Mouse (Mus musculus) heart, postnatal 0 days (tissue): Measurements from ENCODE around the gene Mybpc3. TPM values are rescaled to one million over a fixed set of nuclear protein-coding genes. Genes with fewer than 3 reads are reported as not detected.

Experiments used
- ATAC-seq: fragments of 200-750 bp; cut with Nextera tagmentation; 2 replicates; pipeline ENCODE4 v1.8.0; 2017; ENCODE audit warnings: low read depth, moderate number of reproducible peaks, moderate library complexity; ENCODE audit not compliant: insufficient read depth
- DNase-seq: peaks from one replicate; pipeline ENCODE4 v3.0.0-alpha.2; 2016; ENCODE audit warnings: low spot score
- H3K27ac ChIP-seq: fragments of 300-500 bp; sonication (generic); 2 replicates; pipeline ENCODE4 v1.5.1; 2014; ENCODE audit warnings: low read depth, mild to moderate bottlenecking
- H3K27me3 ChIP-seq: fragments of 300-500 bp; sonication (generic); 2 replicates; pipeline ENCODE4 v1.6.1; 2014; ENCODE audit warnings: low read length, mixed read lengths; ENCODE audit not compliant: control insufficient read depth, insufficient read depth
- H3K36me3 ChIP-seq: fragments of 300-500 bp; sonication (generic); replicated peaks from 2 replicates; pipeline ENCODE4 v1.6.1; 2014; ENCODE audit warnings: low read length, mixed read lengths; ENCODE audit not compliant: control insufficient read depth, insufficient read depth
- H3K4me1 ChIP-seq: fragments of 300-500 bp; sonication (generic); 2 replicates; pipeline ENCODE4 v1.6.1; 2014; ENCODE audit warnings: antibody characterized with exemption; ENCODE audit not compliant: control insufficient read depth, insufficient read depth
- H3K4me2 ChIP-seq: fragments of 300-500 bp; sonication (generic); 2 replicates; pipeline ENCODE4 v1.6.1; 2014; ENCODE audit warnings: low read depth, mild to moderate bottlenecking, low read length, moderate library complexity
- H3K4me3 ChIP-seq: fragments of 300-500 bp; sonication (generic); 2 replicates; pipeline ENCODE4 v1.5.1; 2014; ENCODE audit warnings: low read depth, low read length
- H3K9ac ChIP-seq: fragments of 300-500 bp; sonication (generic); replicated peaks from 2 replicates; pipeline ENCODE4 v1.6.1; 2014; ENCODE audit warnings: low read depth, low read length, mixed read lengths
- H3K9me3 ChIP-seq: fragments of 300-500 bp; sonication (generic); replicated peaks from 2 replicates; pipeline ENCODE4 v1.6.1; 2016; ENCODE audit warnings: low read length; ENCODE audit not compliant: control insufficient read depth
- CTCF ChIP-seq: IDR thresholded peaks from 2 replicates; pipeline ENCODE4 v1.5.1; 2016; ENCODE audit warnings: antibody characterized with exemption, control low read depth, low read depth
- EP300 ChIP-seq: IDR thresholded peaks from 2 replicates; pipeline ENCODE4 v1.6.1; 2016; ENCODE audit warnings: antibody characterized with exemption, low read depth
- WGBS: fragments of 180-500 bp; shearing (Covaris S2); extraction: QIAGEN DNeasy Blood & Tissue Kit; methylation state at CpG from one replicate; pipeline ENCODE4 v1.1.7; 2014; 5-methylcytosine and 5-hydroxymethylcytosine counted together
- polyA plus RNA-seq: library from polyadenylated mRNA; unstranded; fragments of >200 nt; fragmentation: Nextera tagmentation; extraction: Ambion mirVana; gene quantifications from 2 replicates; pipeline ENCODE4 v1.2.1, GENCODE M21; 2015
- total RNA-seq: library from RNA; depleted of rRNA; stranded (reverse); fragments of >200 nt; gene quantifications from 2 replicates; pipeline ENCODE4 v1.2.3, GENCODE M21; 2014; ENCODE audit warnings: low replicate concordance; rRNA removed

The Mybpc3 gene
- 2,256 and 2,313 TPM in 2 replicates for total RNA-seq
- 1,065 and 1,207 TPM in 2 replicates for polyA plus RNA-seq

DNA sequence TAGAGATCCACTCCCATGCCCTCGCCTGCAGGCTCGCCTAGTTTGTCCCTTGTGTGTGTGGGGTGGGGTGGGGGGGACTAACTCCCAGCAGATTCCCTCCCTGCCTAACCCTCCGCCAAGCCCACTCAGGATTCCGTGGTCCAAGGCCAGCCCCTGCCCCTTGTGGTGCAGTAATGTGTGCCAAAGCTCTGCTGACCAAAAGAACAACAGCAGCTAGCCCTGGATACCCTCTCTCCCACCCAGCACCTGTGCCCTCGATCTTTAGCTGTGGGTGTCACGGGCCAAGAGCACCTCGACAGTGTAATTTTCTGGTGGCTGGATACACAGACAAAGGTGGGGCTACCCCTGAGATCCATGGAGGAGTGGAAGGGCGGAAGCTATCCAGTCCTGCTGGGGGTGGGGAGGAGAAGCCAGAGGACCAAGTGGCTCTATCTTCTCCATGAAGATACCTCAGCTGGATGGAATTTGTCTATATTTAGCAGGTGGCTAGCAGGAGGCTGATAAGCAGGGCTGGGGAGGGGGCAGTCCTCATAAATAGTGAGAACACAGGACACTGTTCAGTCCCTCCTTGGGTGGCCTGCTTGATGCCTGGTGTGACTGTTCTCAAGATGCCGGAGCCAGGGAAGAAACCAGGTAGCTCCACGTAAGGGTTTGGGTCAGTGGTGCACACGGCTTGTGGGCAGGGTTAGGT is at the start of gene Mybpc3:
Gene Mybpc3 (plus strand): TSS at position 560 of the 691 bp plus-strand sequence.
- peak; percentile 89 for DNase-seq

DNA sequence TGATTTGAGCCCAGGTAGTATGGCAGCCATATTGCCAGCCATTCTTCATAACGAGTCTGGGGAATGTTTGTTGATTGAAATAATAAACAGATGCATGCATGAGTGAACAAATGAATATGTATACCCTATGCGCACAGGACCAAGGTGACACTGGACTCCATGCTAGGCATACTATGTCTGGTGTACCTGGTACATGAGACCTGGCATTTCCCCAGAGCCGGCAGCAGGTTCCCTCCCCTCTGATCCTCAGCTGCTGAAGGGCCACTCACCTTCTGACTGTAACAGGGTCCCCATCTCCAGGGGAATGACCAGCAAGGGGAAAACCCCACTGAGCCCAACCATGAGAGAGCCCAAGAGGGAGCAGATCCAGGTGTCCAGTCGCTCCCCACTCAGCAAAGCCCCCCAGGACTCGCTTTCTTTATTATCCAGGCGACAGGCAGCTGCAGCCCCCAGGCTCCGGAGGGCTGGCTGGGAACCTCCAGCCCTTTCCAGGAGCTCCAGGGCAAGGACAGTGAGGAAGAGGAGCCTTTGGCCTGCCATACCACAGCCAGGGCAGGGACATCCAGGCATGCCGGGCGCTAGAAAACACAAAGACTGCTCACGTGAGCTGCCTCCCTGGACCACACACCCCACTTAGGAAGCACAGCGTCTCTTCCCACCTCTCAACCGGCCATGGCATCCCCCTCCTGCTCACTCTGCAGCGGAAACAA is 49.6 kb upstream of the Mybpc3 start:
- Histone ChIP-seq H3K27ac (peak overlapping the region; percentile 94; the same call in 1 of the 2 replicates), H3K4me2 (peak overlapping the region; percentile 77), H3K9me3 (no peaks in the 10 kb centered on the region), H3K9ac (peak overlapping the region; percentile 81; the same call in 1 of the 2 replicates), H3K4me1 (peaks cover 30% of the 10 kb centered on the region), H3K27me3 (no peaks in the 10 kb centered on the region), H3K36me3 (peaks cover 20% of the 10 kb centered on the region), H3K4me3 (peak overlapping the region; percentile 80)
- WGBS = 60% methylated on average over 13 of the region's 13 CpGs
- DNase-seq (no peak), ATAC-seq (no peak)
- no peak for TF ChIP-seq EP300
- TF ChIP-seq CTCF = no peak

More for the DNA sequence above, at the start of gene Mybpc3:
- Histone ChIP-seq H3K27ac (peak within 1 kb of the TSS; percentile 98), H3K4me3 (peak within 1 kb of the TSS; percentile 65), H3K36me3 (peaks cover 28% of the 10 kb centered on the region), H3K4me1 (peaks cover 17% of the 10 kb centered on the region; the same call in 1 of the 2 replicates), H3K9ac (peak within 1 kb of the TSS; percentile 88), H3K9me3 (no peaks in the 10 kb centered on the region), H3K4me2 (peak within 1 kb of the TSS; percentile 79), H3K27me3 (no peaks in the 10 kb centered on the region)
- peak; percentile 74 for ATAC-seq
- TF ChIP-seq EP300 = peak; percentile 91
- TF ChIP-seq CTCF = no peak
- 29% methylated on average over 11 of the region's 11 CpGs for WGBS

DNA sequence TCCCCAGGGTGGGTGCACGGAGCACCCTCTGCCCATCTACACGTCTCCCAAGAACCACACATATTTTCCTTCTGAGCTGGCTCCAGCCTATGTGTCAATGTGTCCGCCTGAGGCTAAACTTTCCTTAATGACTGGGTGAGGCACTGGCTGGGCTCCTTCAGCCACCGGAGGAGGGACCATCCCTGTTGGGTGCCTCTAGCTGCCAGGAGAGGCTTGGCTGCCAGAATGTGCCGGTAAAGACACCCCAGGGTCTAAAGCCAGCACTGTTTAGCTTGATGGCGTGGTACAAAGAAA is 49.1 kb upstream of the Mybpc3 start:
- H3K36me3 ChIP-seq = peaks cover 15% of the 10 kb centered on the region
- peaks cover 30% of the 10 kb centered on the region for H3K4me1 ChIP-seq
- peak overlapping the region; percentile 94 for H3K27ac ChIP-seq
- peak overlapping the region; percentile 81; the same call in 1 of the 2 replicates for H3K9ac ChIP-seq
- H3K4me3 ChIP-seq = peak overlapping the region; percentile 80
- WGBS = 39% methylated on average over 6 of the region's 6 CpGs
- peak overlapping the region; percentile 77 for H3K4me2 ChIP-seq
- ATAC-seq (no peak), DNase-seq (no peak)
- no peaks in the 10 kb centered on the region for H3K27me3 ChIP-seq
- H3K9me3 ChIP-seq = no peaks in the 10 kb centered on the region
- TF ChIP-seq CTCF (no peak), EP300 (no peak)

DNA sequence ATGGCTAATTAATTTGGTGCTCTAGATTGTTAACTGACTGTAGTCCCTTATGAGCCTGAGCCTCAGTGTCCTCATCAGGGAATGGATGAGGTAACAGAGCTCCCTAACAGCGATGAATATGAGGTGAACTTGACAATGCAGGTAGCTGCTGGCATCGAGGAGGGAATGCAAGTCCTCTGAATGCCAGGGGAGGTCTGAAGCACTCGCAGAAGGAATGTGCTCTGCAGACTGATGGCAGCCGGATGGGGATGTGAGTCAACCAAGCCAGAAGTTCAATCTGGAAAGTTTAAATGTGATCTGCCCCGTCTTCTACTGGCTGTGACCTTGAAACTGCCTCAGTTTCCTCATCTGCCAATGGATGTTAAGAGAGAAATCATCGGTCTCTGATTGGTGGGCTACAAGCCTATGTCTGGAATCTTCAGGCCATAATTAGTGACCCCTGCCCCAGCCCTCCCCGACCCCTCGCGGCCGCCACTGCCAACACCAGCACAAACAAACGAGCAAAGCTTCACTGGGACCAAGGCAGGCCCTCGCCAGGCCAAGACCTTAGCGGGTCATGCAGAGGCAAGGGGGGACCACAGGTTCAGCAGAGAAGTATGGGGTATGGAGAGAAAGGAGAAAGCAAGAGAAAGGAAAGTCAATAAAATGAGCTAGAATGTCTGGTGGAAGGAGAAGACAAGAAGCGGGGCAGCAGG is 48.5 kb upstream of the Mybpc3 start:
- DNase-seq (peak; percentile 37), ATAC-seq (no peak)
- Histone ChIP-seq H3K4me3 (peak overlapping the region; percentile 80), H3K4me2 (peak overlapping the region; percentile 77), H3K9me3 (no peaks in the 10 kb centered on the region), H3K27ac (peak overlapping the region; percentile 94), H3K27me3 (no peaks in the 10 kb centered on the region), H3K9ac (peak overlapping the region; percentile 81), H3K4me1 (peaks cover 30% of the 10 kb centered on the region), H3K36me3 (0 out of 2 replicates have a peak, but pooled peaks cover 10% of the 10 kb centered on the region)
- WGBS = 6% methylated on average over 14 of the region's 14 CpGs
- TF ChIP-seq CTCF = no peak
- no peak for TF ChIP-seq EP300

DNA sequence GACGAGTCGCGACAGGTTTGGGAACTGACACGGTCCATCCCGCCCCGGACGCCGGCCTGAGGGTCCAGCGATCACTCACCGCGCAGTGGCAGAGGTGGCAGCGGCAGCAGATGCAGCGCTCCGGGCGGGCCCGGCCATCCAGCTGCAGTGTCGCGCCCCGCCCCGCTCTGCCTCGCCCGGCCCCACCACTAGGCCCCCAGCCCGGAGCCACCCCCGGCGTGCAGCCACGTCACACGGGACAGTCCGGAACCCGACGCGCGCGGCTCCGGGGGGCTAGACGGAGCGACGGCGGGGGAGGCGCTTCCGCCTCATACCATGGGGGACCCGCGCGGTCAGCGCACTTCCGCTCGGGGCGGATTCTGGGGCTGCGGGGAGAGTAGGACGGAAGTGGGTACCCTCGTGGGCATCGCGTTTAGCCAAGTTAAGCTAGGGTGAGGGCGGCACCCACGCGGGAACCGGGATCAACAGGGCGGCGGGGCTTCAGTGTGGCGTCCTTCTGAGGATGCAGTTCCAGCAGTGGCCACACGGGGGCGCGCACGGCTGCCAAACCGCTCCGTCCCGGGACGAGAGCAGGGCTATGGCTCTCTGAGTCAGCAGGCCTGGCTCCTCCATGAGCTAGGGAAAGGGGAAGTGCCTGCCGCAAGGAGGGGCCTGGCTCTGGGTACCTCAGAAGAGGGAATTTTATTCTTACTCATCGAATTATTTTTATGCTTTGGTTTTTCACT is 47.7 kb upstream of the Mybpc3 start, which contains the start of gene Slc39a13:
Gene Slc39a13 (minus strand): TSS at position 342 of the 725 bp plus-strand sequence.
- H3K4me2 ChIP-seq = peak within 1 kb of the TSS; percentile 77
- ATAC-seq (peak; percentile 93), DNase-seq (peak; percentile 94)
- TF ChIP-seq EP300 (0 out of 2 replicates have a peak, but pooled peaks have one; percentile 90), CTCF (peak; percentile 99)
- under 1% methylated on average over 61 of the region's 69 CpGs for WGBS
- H3K9ac ChIP-seq = peak within 1 kb of the TSS; percentile 81
- H3K27ac ChIP-seq = peak within 1 kb of the TSS; percentile 94
- H3K9me3 ChIP-seq = no peaks in the 10 kb centered on the region
- H3K4me1 ChIP-seq = peaks cover 30% of the 10 kb centered on the region
- H3K4me3 ChIP-seq = peak within 1 kb of the TSS; percentile 80
- H3K27me3 ChIP-seq = no peaks in the 10 kb centered on the region
- H3K36me3 ChIP-seq = 0 out of 2 replicates have a peak, but pooled peaks cover 4% of the 10 kb centered on the region
